Mouse (Mus musculus) forebrain, embryonic 13.5 days (tissue): ENCODE data around the gene 2410002F23Rik. TPM values are rescaled to one million over a fixed set of nuclear protein-coding genes. Genes with fewer than 3 reads are reported as not detected.
A peak's percentile ranks its signal among the peaks of the same experiment; 100 is the strongest.

Experiments
- ATAC-seq: fragments of 200-750 bp; cut with Nextera tagmentation; 2 replicates; pipeline ENCODE4 v1.8.0; 2017
- H3K27ac ChIP-seq: fragments of 300-500 bp; sonication (generic); 2 replicates; pipeline ENCODE4 v1.5.1; 2015; ENCODE audit warnings: inconsistent platforms, mild to moderate bottlenecking, moderate library complexity
- H3K27me3 ChIP-seq: fragments of 300-500 bp; sonication (generic); 2 replicates; pipeline ENCODE4 v1.6.1; 2015; ENCODE audit warnings: mild to moderate bottlenecking, inconsistent platforms
- H3K36me3 ChIP-seq: fragments of 300-500 bp; sonication (generic); 2 replicates; pipeline ENCODE4 v1.6.1; 2015; ENCODE audit warnings: mild to moderate bottlenecking, inconsistent platforms; ENCODE audit not compliant: poor library complexity, severe bottlenecking
- H3K4me1 ChIP-seq: fragments of 300-500 bp; sonication (generic); 2 replicates; pipeline ENCODE4 v1.6.1; 2015; ENCODE audit warnings: inconsistent platforms
- H3K4me2 ChIP-seq: fragments of 300-500 bp; sonication (generic); 2 replicates; pipeline ENCODE4 v1.6.1; 2015; ENCODE audit warnings: inconsistent platforms, mild to moderate bottlenecking, moderate library complexity
- H3K4me3 ChIP-seq: fragments of 300-500 bp; sonication (generic); 2 replicates; pipeline ENCODE4 v1.5.1; 2015; ENCODE audit warnings: mild to moderate bottlenecking, inconsistent platforms
- H3K9ac ChIP-seq: fragments of 300-500 bp; sonication (generic); 2 replicates; pipeline ENCODE4 v1.6.1; 2015; ENCODE audit warnings: mild to moderate bottlenecking, inconsistent platforms
- H3K9me3 ChIP-seq: fragments of 300-500 bp; sonication (generic); replicated peaks from 2 replicates; pipeline ENCODE4 v1.6.1; 2016; ENCODE audit warnings: inconsistent platforms
- WGBS: fragments of 180-500 bp; shearing (Covaris S2); methylation state at CpG from one replicate; pipeline ENCODE4 v1.1.7; 2015; 5-methylcytosine and 5-hydroxymethylcytosine counted together
- polyA plus RNA-seq: library from polyadenylated mRNA; unstranded; fragments of >200 nt; fragmentation: Nextera tagmentation; extraction: Ambion mirVana; gene quantifications from 2 replicates; pipeline ENCODE4 v1.2.1, GENCODE M21; 2015

Gene 2410002F23Rik
- polyA plus RNA-seq, 1 experiment from 2014 or later: 172 TPM

DNA sequence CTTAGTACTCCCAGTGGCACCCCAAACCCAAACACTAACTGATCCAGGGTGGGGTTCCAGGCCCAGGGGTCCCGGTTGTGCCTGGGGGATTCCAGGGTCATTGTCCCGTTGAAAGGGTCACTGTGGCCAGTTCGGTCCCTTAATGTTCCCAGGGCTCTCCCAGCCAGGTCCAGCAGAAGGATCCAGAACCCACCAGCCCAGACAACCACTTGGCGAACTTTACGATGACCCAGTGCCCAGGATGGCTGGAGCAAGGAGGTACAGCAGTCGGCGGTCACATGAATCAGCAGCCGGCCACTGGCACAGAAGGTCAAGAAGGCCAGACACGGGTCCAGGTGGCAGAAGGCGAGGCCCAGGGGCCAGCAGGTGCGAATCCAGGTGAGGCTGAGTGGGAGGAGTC, 21.6 kb downstream of the 2410002F23Rik start:
- H3K9ac ChIP-seq: no peak overlapping the region

DNA sequence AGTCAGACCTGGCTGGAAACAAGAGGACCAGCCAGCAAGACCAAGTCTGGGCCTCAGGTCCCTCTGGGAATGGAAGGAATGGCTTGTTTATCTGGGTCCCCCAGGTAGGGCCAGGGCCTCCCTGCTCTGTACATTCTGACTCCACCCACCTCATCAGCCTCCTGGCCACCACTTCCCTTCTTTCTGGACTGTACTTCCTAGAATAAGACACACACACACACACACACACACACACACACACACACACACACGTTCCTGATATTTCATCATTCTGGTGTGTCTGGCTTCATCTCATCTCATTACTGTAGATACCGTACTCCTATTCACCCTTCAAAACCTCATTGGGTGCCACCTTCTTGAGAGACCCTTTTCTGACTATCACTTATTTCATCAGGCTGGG, 22.9 kb downstream of the 2410002F23Rik start:
- Histone ChIP-seq H3K27ac (no peak overlapping the region), H3K4me3 (no peak overlapping the region), H3K27me3 (peaks cover 10% of the 10 kb centered on the region; the same call in 1 of the 2 replicates), H3K9ac (no peak overlapping the region), H3K4me1 (no peaks in the 10 kb centered on the region), H3K9me3 (no peaks in the 10 kb centered on the region), H3K36me3 (no peaks in the 10 kb centered on the region), H3K4me2 (no peak overlapping the region)
- ATAC-seq: no peak
- 90% methylated on average over 2 of the region's 2 CpGs for WGBS

More for the DNA sequence above, 21.6 kb downstream of the 2410002F23Rik start:
- H3K4me2 ChIP-seq: no peak overlapping the region
- no peak overlapping the region for H3K27ac ChIP-seq
- H3K9me3 ChIP-seq: no peaks in the 10 kb centered on the region
- H3K4me1 ChIP-seq: peaks cover 3% of the 10 kb centered on the region; the same call in 1 of the 2 replicates
- H3K27me3 ChIP-seq: peaks cover 4% of the 10 kb centered on the region; the same call in 1 of the 2 replicates
- no peak overlapping the region for H3K4me3 ChIP-seq
- H3K36me3 ChIP-seq: no peaks in the 10 kb centered on the region
- WGBS: 81% methylated on average over 11 of the region's 11 CpGs
- ATAC-seq: no peak

DNA sequence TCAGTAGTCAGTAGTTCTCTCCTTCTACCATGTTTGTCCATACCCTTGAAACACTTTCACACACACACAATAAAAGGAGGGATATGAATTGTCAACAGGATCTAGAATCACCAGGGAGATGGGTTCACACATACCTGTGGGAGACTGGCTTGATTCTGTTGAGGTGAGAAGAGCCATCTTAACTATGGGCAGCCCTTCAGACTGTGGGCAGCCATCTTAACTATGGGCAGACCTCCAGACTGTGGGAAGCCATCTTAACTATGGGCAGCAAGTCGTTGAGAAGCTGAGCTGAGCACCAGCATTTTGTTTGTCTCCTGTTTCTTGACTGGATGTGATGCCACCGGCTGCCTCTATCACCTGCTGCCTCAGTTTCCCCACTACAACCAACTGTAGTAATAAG, 24.8 kb downstream of the 2410002F23Rik start:
- 77% methylated on average over 2 of the region's 2 CpGs for WGBS
- no peaks in the 10 kb centered on the region for H3K36me3 ChIP-seq
- 0 out of 2 replicates have a peak, but pooled peaks have one; percentile 36 for ATAC-seq

GRCm38 (mm10) chr7:44272546-44272945, 26.0 kb downstream of the 2410002F23Rik start:
- H3K27me3 ChIP-seq: peaks cover 13% of the 10 kb centered on the region; the same call in 1 of the 2 replicates
- ATAC-seq: no peak
- H3K36me3 ChIP-seq: no peaks in the 10 kb centered on the region
- H3K27ac ChIP-seq: no peak overlapping the region
- H3K4me1 ChIP-seq: no peaks in the 10 kb centered on the region
- 89% methylated on average over 7 of the region's 7 CpGs for WGBS
- H3K9me3 ChIP-seq: no peaks in the 10 kb centered on the region
- H3K4me3 ChIP-seq: no peak overlapping the region
- no peak overlapping the region for H3K4me2 ChIP-seq
- H3K9ac ChIP-seq: no peak overlapping the region

More for the DNA sequence above, 24.8 kb downstream of the 2410002F23Rik start:
- H3K4me3 ChIP-seq: no peak overlapping the region
- peaks cover 13% of the 10 kb centered on the region; the same call in 1 of the 2 replicates for H3K27me3 ChIP-seq
- H3K9me3 ChIP-seq: no peaks in the 10 kb centered on the region
- H3K4me1 ChIP-seq: no peaks in the 10 kb centered on the region
- no peak overlapping the region for H3K4me2 ChIP-seq
- H3K9ac ChIP-seq: no peak overlapping the region
- no peak overlapping the region for H3K27ac ChIP-seq

- H3K4me3 ChIP-seq: no peak overlapping the region
- no peak overlapping the region for H3K9ac ChIP-seq
- peaks cover 10% of the 10 kb centered on the region; the same call in 1 of the 2 replicates for H3K27me3 ChIP-seq
- no peak for ATAC-seq
- H3K36me3 ChIP-seq: no peaks in the 10 kb centered on the region
- H3K4me1 ChIP-seq: no peaks in the 10 kb centered on the region
- H3K27ac ChIP-seq: no peak overlapping the region
- no peak overlapping the region for H3K4me2 ChIP-seq
- no peaks in the 10 kb centered on the region for H3K9me3 ChIP-seq
- 57% methylated on average over 7 of the region's 7 CpGs for WGBS
Observed at GRCm38 (mm10) chr7:44273446-44273845, 26.9 kb downstream of the 2410002F23Rik start.

- Histone ChIP-seq H3K4me2 (no peak overlapping the region), H3K9me3 (no peaks in the 10 kb centered on the region), H3K36me3 (no peaks in the 10 kb centered on the region), H3K4me1 (no peaks in the 10 kb centered on the region), H3K9ac (no peak overlapping the region), H3K27me3 (peaks cover 10% of the 10 kb centered on the region; the same call in 1 of the 2 replicates), H3K4me3 (no peak overlapping the region), H3K27ac (no peak overlapping the region)
- 32% methylated on average over 11 of the region's 11 CpGs for WGBS
- ATAC-seq: no peak
Observed at GRCm38 (mm10) chr7:44274096-44274495, 27.6 kb downstream of the 2410002F23Rik start.

GRCm38 (mm10) chr7:44275546-44275945, 29.0 kb downstream of the 2410002F23Rik start:
- no peaks in the 10 kb centered on the region for H3K4me1 ChIP-seq
- no peaks in the 10 kb centered on the region for H3K36me3 ChIP-seq
- WGBS: 81% methylated on average over 3 of the region's 3 CpGs
- peaks cover 10% of the 10 kb centered on the region; the same call in 1 of the 2 replicates for H3K27me3 ChIP-seq
- H3K27ac ChIP-seq: no peak overlapping the region
- no peak overlapping the region for H3K4me2 ChIP-seq
- no peaks in the 10 kb centered on the region for H3K9me3 ChIP-seq
- H3K4me3 ChIP-seq: no peak overlapping the region
- H3K9ac ChIP-seq: no peak overlapping the region
- ATAC-seq: no peak

DNA sequence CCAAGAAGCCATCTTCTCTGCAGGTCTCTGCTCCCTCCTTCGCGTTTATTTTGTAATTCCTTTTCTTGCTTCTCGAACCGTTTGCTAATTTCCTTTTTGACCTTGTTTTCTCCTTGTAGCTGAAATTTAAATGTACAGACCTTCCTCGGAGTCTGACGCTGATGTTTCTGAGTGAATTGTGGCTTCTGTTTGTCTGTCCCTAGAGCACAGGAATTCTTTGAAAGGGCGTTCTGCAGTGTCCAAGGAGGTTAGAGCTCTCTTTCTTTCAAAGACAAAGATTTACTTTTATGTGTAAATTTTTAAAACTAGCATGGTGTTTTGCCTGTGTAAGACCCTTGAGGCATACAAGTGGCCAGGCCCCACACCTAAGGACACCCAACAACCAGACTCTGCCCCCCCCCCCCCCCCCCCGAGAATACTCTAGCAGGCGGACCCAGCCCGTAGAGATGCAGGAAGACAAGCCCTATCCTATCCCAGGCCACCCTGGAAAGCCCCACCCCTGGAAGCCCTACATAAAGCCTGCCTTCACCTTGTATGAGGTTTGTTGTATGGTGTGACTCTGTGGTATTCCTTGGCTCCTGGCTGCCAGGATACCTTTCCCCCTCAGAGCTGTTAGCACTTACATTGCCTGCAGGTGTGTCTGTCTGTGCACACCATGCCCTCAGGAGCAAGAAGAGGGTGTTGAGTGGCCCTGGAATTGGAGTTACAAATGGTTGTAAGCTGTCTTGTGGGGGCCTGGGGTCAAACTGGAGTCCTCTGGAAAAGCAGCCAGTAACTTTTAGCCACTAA, 30.1 kb downstream of the 2410002F23Rik start:
- Histone ChIP-seq H3K9ac (no peak overlapping the region), H3K27ac (no peak overlapping the region), H3K4me1 (peaks cover 4% of the 10 kb centered on the region; the same call in 1 of the 2 replicates), H3K9me3 (no peaks in the 10 kb centered on the region), H3K27me3 (peaks cover 10% of the 10 kb centered on the region; the same call in 1 of the 2 replicates), H3K4me2 (no peak overlapping the region), H3K4me3 (no peak overlapping the region), H3K36me3 (no peaks in the 10 kb centered on the region)
- 79% methylated on average over 10 of the region's 10 CpGs for WGBS
- ATAC-seq: no peak

- Histone ChIP-seq H3K27me3 (peaks cover 10% of the 10 kb centered on the region; the same call in 1 of the 2 replicates), H3K4me1 (peaks cover 7% of the 10 kb centered on the region; the same call in 1 of the 2 replicates), H3K9ac (no peak overlapping the region), H3K36me3 (no peaks in the 10 kb centered on the region), H3K27ac (no peak overlapping the region), H3K4me2 (no peak overlapping the region), H3K4me3 (no peak overlapping the region), H3K9me3 (no peaks in the 10 kb centered on the region)
- 43% methylated on average over 2 of the region's 2 CpGs for WGBS
- ATAC-seq: no peak
Observed at GRCm38 (mm10) chr7:44277250-44277622, 30.7 kb downstream of the 2410002F23Rik start.

DNA sequence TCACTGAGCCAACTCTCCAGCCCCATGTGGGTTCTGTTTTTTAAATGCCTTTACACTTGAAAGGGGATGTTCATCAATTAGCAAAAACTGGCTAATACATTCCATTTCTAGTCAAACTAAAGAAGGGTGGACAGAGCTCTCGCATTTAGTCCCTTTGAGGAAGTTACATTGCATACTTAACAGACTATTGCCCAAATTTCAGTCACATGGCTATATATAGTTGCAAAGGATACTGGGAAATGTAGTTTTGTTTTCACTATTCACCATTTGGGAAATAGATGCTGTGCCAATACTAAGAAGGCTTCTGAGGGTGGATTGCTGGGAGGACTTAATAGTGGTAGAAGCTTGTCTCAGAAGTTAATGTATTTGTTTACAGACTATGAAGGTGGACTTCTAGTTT, 34.4 kb downstream of the 2410002F23Rik start:
- H3K4me3 ChIP-seq: no peak overlapping the region
- H3K9ac ChIP-seq: no peak overlapping the region
- no peak overlapping the region for H3K27ac ChIP-seq
- WGBS: 60% methylated on average over 1 of the region's 1 CpGs
- H3K4me2 ChIP-seq: no peak overlapping the region
- peaks cover 7% of the 10 kb centered on the region; the same call in 1 of the 2 replicates for H3K4me1 ChIP-seq
- H3K9me3 ChIP-seq: no peaks in the 10 kb centered on the region
- no peaks in the 10 kb centered on the region for H3K27me3 ChIP-seq
- ATAC-seq: no peak; the same call in 1 of the 2 replicates
- no peaks in the 10 kb centered on the region for H3K36me3 ChIP-seq

GRCm38 (mm10) chr7:44281586-44281985, 35.1 kb downstream of the 2410002F23Rik start:
- H3K27ac ChIP-seq: no peak overlapping the region
- 65% methylated on average over 7 of the region's 7 CpGs for WGBS
- ATAC-seq: no peak

DNA sequence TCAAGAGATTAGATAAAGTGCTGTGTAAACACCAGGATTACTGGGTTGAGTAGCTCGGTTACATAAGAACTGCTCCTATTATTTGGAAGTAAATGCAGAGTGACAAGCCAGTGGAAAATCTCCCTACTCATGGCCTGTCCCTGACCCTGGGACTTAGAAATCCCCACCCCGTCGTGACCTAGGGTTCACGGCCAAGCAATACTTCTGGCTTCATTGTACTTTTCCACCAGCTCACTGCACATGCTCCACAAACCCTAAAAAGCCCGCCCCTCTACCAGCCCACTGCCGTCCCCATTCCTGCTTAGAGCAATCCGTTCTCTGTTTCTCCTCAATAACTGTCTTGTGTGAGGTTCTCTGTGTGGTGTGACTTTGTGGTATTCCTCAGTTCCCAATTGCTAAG, 41.2 kb downstream of the 2410002F23Rik start:
- H3K27me3 ChIP-seq: 0 out of 2 replicates have a peak, but pooled peaks cover 3% of the 10 kb centered on the region
- H3K4me3 ChIP-seq: no peak overlapping the region
- ATAC-seq: no peak
- H3K27ac ChIP-seq: no peak overlapping the region
- no peak overlapping the region for H3K4me2 ChIP-seq
- no peaks in the 10 kb centered on the region for H3K9me3 ChIP-seq
- H3K4me1 ChIP-seq: no peaks in the 10 kb centered on the region
- H3K36me3 ChIP-seq: no peaks in the 10 kb centered on the region
- no peak overlapping the region for H3K9ac ChIP-seq
- WGBS: 73% methylated on average over 7 of the region's 7 CpGs

More at GRCm38 (mm10) chr7:44281586-44281985, 35.1 kb downstream of the 2410002F23Rik start:
- H3K4me3 ChIP-seq: no peak overlapping the region
- H3K4me2 ChIP-seq: no peak overlapping the region
- no peaks in the 10 kb centered on the region for H3K9me3 ChIP-seq
- no peak overlapping the region; the same call in 1 of the 2 replicates for H3K9ac ChIP-seq
- no peaks in the 10 kb centered on the region for H3K27me3 ChIP-seq
- no peaks in the 10 kb centered on the region for H3K36me3 ChIP-seq
- H3K4me1 ChIP-seq: peaks cover 7% of the 10 kb centered on the region; the same call in 1 of the 2 replicates
